Mouse (Mus musculus): ENCODE measurements at regions not wholly inside any gene's neighbourhood (a gene's known extent, or its start where the extent isn't known, plus 50 kb on each side); places are given as distances from the start of the nearest gene placed in this dataset.

DNA sequence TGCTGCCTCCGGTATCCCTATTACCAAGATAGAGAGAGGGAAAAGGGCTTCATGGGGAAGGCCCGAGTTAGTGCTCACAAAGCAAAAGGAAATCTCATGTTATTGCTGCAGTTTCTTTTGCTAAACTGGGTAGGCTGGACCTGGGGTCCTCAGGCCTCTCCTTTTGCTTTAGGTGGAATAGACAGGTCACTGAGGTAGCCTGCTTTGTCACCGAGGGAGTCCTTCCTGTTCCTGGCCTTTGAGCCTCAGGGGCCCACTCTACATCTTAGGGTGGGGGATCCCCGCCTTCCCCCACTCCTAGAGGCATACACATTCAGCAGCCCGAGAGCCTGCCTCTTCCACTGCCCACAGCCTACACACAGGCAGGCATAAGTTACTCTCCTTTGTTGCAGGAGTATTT is 435.5 kb upstream of the Tle4 start:
- DNase-seq = no peak

DNA sequence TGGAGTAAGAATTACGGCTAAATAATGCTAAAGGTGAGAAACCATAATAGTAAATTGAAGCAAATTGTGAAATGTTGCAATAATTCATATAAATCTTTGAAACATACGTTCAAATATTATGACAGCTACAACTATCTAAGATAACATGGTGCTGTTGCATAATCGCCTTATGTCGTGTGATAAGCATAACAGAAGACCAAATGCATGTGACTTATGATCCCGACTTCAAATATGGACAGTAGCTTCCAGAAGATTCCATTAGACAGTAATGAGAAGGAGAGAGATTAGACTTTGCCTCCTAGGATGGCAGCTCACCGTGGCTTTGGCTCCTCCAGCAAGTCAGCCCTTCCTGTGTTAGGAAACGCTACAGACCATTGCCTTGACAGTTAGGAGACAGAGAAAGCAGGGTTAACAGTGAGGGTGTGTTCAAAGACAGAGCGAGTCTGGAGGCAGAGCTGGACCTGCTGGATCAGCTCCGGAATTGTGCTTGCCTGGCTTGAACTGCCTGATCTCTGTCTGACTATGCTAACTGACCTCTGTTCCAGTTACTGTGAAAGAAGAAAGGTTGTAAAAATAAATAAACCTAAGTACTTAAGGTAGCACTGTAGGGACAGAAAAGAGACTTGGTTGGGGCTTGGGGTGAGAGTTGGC is 434.6 kb upstream of the Tle4 start:
- DNase-seq = no peak

DNA sequence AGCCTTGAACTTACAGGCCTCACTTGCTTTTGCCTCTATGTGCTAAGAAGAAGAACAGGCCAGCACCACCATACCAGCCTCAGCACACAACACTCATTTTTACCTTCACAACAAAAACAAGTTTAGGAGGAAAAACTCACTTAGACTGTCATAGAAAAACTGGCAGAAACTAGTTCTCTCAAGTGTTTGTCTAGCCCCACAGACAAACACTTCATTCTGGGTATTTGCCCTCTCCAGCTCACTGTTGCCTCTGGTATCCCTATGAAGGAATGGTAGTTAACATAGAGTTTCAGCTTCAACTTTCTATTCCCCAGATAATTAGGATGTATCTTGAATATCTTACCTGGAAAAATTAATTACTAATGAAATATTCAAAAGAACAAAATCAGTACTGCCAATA is 433.6 kb upstream of the Tle4 start:
- no peak for DNase-seq

DNA sequence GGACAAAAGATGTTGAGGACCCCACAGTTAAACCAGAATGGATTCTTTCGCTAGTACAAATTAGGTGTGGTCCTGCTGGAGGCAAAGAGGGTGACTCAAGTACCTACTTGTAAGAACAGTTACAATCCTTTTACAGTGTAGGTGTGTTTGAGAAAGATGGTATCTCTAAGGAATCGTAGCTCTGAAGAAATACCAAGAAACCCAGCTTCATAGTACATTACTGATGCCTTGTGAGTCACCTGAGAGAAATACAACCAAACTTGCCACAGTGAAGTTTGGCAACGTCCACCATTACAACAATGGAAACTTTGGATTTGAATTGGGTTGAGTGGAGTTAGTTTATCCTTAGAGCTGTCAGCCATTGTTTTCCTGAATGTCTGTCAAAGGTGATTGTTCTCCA is 405.7 kb upstream of the Tle4 start:
- DNase-seq = no peak

DNA sequence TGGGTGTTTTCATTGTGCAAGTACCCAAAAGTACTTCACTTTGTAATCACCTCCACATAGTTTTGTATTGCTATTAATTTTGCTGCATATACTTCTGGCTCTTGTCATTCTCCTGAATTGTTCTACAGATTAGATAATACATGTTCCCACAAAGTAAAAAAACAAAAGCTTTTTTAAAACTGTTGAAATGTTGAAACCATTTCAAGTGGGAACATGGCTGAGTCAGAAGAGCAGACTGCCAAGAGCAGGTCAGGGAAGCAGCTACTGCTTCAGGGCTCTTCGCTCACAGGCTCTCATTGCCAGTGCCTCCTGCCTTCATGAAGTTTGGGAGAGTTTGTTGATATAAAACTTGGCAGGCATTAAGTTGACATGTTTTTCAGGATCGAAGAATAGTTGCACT is 395.5 kb upstream of the Tle4 start:
- no peak for DNase-seq

DNA sequence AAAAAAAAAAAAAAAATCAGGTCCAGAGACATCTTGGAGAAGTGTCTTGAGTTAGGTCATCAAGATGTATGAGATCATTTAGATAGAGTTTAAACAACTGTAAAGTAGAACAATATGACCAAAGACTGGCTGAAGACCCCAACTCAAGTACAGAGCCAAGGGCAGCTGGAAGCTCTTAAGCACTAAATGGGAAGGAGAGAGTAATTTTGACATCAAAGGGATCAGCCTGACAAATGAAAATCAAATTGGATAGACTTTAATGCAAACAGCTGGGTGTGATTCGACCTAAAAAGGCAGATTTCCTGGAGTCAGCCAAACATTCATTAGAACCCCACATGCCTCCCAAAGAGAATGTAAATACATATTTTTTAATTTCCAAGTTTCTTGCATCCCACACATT is 372.3 kb upstream of the Tle4 start:
- no peak for DNase-seq

DNA sequence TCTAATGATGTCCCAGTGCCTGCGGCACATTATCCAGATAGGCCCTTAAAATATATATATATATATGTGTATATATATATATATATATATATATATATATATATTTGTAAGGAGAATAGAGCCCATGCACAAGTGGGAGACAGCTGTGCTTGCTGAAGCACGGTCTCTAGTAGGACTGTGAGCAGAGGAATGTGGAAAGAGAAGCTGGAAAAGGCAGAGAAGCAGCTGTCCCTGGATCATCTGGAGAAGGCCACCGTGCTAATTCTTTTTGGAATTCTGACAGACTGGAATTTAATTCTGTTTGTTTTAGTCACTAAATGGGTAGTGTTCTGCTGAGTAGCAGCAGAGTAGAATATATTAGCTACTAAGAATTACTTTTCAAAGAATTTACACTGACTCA is 370.4 kb upstream of the Tle4 start:
- DNase-seq = no peak

DNA sequence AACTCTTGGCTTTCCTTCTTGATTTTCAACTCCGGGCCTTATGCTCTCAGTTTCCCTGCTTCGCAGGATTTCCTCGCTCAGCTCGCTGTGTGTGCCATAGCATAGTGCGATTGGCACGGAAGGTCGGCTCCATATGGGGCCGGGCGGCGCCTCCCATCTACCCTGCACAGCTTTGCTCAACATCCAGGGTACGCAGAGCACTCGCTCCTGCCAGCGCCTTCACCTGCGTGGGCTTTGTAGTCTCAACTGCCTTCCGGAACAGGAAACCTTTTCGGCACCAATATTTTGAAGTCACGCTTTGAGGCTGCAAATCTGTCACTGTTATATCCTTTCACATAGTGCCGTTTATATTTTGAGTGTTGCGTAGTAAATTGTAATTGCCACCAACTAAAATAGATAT is 359.9 kb upstream of the Tle4 start:
- no peak for DNase-seq

DNA sequence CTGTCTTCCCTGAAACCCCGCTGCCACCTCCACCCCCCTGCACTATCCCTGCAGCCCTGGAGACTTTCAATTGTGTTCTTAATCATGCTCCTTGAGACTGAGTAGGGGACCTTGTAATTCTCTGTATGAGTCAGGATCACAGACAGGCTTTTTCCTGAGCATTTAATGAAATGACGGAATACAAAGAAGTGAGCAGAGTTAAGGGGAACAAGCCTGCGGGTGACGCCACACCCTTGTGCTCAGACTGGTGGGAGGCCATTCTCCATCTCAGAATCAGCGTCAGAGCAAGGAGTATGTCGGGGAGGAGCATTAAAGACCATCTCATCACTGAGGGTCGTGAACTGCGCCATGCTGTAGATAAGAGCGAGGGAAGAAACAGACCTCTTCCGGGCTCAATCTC is 359.3 kb upstream of the Tle4 start:
- no peak for DNase-seq

DNA sequence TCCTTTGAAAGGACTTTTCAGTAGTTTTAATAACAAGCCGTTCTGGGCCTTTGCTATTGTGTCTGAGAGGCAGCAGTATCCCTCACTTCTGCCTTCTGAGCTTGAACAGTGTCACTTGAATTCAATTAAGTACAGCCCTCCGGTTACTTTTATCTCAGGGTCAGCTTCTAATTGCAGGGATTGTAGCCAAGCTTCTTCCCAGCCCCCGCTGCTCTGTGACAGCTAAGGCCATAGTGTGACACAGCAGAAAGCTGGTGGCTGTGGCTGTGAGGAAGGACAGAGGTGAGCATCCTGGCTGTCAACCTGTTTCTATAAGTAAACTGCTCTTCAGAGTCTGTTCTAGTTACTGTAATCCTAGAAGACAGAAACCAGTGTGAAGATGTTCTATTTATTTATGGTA is 358.5 kb upstream of the Tle4 start:
- DNase-seq = no peak

DNA sequence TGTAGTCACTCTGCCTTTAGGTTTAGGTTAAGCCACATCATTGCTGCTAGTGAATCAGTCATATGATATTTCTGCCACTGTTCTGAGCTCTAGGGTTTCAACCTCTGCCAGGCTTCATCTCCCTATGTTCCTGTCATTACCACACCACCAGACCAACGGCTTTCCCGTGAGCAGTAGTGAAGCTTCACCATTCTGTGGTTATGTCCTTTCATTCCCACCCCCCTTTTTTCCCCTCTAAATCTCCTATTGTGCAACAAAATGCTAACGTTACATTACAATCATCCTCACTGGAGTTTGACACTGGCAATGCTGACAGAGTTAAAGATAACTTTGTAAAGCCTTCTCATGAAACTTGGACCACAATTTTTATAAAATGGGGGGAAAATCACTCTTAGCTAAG is 358.1 kb upstream of the Tle4 start:
- DNase-seq = no peak

DNA sequence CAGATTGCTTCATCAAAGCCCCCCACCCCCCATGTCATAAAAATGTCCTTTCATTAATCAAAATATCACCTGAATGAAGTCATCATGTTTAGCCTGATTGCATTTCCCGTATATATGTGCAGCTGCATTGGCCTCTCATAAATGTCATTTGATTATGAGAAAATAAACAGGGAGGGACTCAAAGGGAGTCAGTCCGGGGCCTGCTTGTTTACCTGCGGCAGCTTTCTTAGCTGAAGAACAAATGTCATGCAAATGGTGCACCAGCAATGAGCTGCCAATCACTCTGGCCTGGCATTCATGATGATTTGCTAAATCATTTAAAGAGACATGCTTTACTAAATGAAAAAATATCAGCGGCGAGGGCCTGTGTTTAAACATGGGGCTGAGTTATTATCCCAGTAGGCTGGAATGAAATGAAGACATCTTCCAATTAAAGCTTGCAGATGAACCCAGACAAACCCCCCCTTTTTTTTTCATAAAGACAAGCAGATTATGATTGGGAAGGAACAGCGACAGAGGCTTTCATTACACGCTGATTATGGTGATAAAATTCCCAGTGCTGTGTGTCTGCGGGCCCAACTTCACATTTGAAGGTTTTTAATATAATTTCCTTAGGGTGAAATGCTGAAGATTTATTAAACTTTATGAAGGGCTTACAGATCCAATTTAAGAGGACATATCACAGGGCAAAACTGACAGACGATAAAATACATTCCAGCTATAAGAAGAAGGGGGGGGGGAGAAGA is 342.5 kb upstream of the Tle4 start:
- no peak for DNase-seq

DNA sequence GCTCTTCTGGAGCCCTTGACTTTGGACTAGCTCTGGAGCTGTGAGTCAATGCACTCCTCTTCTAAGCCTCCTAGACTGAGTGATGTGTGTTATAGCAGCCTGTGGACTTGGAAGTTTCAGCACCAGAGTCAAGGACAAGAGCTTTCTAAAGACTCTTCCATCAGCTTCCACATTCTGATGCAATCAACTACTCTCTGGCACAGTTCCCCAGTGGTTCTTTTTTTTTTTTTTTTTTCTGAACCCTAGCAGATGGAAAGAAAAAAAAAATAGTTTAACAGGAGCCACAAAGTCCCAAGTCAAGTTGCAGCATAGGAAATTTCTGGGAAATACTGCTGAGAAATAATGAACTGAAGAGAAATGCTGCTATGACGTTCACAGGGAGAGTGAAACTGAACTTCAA is 324.4 kb upstream of the Tle4 start:
- DNase-seq = no peak

DNA sequence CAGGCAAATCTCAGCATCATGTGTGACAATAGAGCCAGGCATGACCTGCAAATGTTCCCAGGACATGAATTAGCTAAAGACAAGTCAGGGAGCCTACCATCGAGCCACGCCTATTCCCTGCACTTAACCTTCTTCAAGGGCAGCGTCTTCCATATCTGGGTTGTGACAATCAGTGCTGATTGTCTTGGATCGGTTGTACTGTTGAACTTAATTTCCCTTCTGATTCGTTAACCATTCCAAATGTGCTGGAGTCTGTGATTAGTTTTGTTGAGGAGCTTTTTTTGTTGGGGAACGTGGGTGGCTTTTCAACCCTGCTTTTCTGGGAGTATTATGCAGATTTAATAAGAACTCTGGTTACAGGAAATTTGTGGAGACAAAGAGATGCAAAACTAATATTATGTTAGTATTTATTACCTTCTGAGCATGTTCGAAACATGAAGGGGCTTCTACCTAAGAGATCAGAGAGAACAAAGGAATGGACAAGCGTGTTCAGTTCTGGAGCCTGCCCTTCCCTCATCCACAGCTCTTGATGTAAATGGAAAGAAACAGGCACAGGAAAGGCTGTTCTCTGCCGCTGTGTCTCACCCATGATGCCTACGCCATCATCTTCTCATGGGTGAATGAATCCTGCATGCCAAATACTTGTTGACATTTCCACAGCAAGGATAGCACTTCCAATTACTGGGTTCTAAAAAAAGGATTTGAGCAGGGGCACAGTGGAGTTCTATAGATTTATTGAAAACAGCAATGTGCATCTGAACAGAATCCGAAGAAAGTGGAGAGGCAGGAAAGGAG is 313.4 kb upstream of the Tle4 start:
- DNase-seq = no peak

DNA sequence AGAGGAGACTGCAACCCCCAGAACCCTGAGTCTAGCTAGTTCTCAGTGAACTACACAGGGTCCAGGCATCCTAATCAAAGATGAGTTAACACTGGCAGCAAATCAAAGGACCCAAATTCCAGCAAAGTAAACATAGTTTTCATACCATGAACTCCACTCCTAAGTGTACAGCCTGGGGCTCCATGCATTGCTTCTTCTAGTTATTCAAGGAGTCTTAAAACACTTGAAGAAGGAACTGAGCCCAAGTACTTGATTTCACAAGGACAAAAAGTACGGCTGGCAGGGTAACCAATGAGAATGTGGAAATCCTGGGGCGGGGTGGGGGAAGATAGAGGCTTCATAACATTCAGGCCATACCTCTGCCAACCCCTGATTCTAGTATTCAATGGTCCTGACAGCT is 297.0 kb upstream of the Tle4 start:
- DNase-seq = no peak

DNA sequence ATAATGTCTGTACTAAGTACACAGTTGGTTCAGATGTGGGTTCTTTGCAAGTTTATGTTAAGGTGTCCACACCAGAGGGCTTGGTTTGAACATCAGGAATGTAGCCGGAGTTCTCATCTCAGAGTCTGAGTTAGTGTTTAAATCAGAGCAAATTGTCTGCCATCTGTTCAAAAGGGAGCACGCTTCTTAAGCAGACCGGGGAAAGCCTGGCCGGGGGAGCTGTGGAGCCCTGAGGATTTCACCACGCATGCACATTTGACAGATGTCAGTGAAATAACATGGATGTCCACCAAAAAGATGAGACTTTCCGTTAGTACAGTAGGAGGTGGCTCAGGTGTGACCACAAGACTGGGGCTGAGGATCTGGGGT is 294.5 kb upstream of the Tle4 start:
- DNase-seq = no peak

DNA sequence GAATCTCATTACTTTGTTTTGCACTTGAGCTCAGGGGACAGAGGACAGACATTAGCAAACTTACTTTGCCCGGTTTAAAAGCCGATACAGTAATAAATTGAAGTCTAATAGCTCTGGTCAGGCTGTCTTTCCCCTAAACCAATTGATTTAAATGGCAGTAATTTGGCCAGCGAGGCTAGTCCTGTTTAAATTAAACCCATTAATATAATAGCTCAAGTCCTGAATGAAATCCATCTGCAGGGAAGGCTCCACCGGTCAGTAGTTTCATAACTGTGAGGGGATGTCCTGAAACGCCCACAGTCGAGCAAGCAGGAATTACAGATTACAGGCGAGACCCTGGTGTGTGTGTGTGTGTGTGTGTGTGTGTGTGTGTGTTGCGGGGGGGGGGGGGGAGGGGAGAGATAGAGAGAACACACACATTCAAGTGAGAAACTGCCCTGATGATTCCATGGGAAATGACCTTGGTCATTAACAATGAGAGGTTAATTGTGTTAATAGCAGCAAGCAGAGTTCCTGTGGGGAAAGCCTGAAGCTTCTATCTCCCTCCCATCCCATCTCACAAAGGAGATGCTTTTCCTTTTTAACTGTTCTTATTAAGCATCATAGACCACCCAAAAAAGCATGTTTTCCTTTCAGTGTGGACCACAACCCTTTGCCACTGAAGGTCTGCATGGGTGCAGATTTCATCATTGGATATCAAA is 294.0 kb upstream of the Tle4 start:
- DNase-seq = no peak

DNA sequence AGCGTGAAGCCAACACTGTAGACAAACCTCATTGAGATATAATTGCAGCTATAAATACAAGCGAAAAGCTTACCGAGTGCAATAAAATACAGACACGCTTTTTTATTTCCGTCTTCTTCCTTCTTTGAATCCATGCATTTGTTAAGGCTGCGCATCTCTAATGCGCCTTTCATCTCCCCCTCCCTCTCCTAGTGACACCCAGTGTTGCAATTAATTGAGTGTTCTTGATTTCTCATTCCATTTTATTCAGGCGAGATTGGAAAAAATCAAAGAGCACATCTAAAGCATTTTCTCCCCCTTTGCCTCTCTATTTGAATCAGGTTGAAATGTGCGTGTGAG is 293.2 kb upstream of the Tle4 start:
- no peak for DNase-seq

DNA sequence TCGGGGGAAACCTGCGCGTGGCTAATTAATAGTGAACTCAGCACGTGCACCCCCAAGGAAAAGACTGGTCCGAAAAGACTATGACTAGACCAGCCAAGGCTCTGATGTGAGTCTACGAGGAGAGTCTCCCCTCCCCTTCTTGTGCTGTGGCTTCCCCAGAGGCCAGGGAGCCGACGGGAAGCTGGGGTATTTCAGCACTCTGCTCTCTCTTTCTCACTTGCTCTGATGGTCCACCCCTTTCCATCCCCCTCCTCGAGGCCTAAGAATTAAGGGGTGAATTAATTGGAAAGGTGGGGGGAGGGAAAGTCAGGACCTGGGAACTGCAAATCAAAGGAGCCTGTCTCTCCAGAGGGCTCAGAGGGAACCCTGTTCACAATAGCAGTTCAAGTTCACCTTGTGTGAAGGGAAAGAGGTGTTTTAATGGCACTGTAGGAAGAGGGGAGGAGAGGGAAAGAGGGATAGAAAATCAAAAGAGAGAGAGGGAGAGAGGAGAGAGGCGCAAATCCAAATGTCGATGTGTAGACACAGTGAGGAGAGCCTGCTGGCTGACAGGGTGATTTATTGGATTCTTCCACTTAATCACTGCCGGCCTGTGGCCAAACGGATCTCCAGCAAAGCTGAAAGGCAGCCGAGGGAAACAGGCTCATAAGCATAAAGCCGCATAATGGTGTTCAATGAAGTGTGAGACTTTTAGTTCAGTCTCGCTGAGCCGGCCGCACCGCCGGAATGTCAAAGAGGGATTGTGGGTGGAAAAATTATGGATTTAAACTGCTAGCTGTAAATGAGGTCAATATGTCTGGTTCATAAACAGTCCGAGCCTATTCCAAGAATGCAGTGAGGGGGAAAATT is 292.6 kb upstream of the Tle4 start:
- no peak for DNase-seq

DNA sequence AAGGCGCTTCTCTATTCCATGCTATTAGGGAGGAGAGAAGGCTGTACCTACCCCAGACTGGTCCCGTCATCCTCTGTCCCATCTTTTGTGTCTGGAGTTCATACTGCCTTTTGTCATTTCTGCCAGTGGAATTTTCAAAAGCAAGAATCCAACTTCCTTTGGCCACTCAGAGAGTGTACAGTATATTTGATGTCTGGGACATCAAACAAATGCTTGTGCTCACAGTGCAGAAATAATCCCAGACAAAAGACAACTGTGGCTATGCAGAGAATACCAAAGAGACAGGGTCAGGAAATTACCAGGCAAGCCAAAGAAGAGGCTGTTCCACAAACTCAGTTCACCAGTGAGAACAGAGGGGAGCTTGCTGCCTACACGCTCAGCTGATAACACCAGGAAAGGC is 291.9 kb upstream of the Tle4 start:
- DNase-seq = no peak

DNA sequence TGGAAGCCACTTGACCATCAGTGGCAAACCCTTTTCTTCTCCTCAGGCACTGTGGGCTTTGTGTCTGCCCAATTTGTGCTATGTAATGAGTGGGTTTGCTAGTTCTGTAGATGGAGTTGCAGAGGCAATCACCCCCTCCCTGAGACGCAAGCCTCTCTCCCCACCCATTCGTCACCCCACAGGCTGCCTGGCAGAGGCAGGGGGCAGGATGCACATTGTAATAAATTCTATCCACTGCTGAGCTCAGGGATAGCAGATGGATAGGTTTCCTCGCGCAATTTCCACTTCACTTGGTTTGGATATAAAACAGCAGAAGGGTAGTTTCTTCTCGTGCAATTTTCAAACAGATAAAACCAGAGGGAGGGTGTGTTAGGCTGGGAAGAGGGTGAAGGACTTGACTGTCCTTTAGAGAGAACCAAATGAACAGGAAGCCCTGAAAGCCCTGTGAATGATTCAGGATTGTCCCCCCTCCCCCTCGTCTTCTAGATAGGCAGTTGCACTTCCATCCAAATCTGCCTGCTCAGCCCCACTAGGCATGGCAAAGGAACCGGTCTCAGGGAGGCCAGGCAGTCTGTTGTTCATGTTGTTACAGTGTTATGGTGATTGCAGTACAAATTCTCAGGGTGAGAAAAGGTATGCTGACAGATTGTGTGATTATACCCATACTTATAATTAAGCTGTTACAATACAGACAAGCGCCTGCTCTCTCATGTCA is 286.0 kb upstream of the Tle4 start:
- no peak for DNase-seq

DNA sequence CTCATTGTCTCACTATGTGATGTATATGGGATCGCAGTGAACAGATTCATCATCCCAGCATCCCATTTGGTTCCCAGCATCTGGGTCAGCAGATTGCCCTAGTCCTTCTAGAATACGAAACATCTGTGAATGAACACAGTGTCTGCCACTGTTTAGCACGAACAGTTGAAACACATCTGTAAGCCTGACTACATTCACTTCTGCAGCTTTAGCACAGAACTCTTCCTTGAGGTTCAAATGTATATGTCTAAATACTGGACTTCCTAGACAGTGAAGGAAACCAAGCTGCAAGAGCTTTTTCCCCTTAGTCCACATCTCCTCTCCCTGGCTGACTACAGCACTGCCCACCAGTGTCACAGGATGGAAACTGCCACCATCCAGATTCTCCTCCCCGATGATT is 283.0 kb upstream of the Tle4 start:
- DNase-seq = no peak

Data from thymus, postnatal 25 days (tissue).